Mouse (Mus musculus): ENCODE results near the gene Mcemp1.

Gene Mcemp1

GRCm38 (mm10) chr8:3665507-3665906 lies at the start of gene Mcemp1:
TSS of gene Mcemp1 (plus strand) at chr8:3665754.
- in situ Hi-C loops (cut with MboI, MseI): no loop called here

DNA sequence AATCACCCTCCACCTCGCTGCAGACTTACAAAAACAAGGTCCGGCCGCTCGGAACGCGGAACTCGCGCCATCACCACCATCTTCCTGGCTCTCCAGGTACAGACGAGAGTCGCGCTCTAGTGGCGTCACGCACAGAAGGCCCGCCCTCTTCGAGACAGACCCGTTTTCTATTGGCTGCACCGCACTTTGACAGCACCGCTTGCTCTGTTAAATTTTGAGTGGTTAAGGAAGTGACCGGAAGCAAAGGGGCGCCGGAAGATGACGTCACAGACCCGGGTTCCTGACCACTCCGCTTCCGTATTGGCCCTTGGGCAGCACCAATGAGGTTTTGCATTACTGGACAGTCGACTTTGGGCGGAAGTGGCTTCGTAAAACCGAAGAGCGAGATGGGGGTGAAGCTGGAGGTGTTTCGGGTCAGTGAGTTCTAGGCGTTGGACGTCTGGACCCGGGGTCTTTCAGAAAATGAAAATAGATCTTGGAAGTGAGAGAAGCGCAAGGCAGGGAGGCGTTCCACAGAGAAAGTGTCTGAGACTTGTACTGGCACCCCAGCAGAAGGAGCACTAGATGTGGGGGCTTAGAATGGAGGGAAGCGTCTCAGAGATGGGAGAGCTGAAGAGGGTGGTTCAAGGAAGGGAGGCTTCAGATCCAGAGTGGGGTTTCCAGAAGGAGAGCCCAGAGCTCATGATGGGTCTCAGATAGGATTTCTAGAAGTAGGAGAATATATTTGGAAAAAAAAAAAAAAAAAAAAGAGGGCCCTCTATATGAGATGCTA lies 44.2 kb upstream of the Mcemp1 start, which contains the start of the genes Xab2 and Pet100:
TSS of gene Xab2 (minus strand) at position 118 of the 772 bp plus-strand sequence.
TSS of gene Pet100 (plus strand) at position 350 of the 772 bp plus-strand sequence.
- in situ Hi-C loops (cut with MboI, MseI): loop anchor here (5.0 kb wide), 1 partner anchor 51 kb away; the partner anchor contains the start of gene Fcor

- in situ Hi-C loops (cut with MboI, MseI): loop anchor here (5.0 kb wide), 1 partner anchor 50 kb away; the partner anchor contains the start of gene Fcor
These were observed 43.4 kb upstream of the Mcemp1 start for GRCm38 (mm10) chr8:3622119-3622518.

GRCm38 (mm10) chr8:3625445-3625844 lies 40.1 kb upstream of the Mcemp1 start, which contains the start of gene Pcp2:
TSS of gene Pcp2 (minus strand) at chr8:3625545.
- in situ Hi-C loops (cut with MboI, MseI): no loop called here

DNA sequence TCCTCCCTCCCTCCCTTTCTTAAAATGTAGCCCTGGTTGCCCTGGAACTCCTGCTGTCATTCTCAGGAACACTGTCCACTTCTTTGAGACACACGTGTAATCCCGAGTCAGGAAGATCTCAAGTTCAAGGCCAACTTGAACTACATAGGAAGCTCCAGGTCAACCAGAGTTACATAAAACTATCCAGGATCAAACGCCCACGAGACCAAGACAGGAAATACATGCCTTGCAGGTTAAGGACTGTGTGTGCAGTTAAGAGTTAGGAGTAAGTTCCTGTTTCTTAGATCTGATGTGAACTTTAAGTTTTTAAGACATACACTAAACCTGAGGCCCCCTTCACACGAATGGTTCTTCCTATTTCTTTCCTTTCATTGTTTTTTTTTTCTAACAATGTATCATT lies 38.6 kb upstream of the Mcemp1 start:
- in situ Hi-C loops (cut with MboI, MseI): no loop called here

- in situ Hi-C loops (cut with MboI, MseI): no loop called here
These were observed 37.5 kb upstream of the Mcemp1 start for GRCm38 (mm10) chr8:3628014-3628413.

- in situ Hi-C loops (cut with MboI, MseI): loop anchor here (5.0 kb wide), 1 partner anchor 1046 kb away; no protein-coding TSS in a partner anchor
These were observed 34.7 kb upstream of the Mcemp1 start, which contains the start of gene Stxbp2 for GRCm38 (mm10) chr8:3630647-3631477. TSS of gene Stxbp2 (plus strand) at chr8:3630955.

GRCm38 (mm10) chr8:3631478-3631875 lies 34.1 kb upstream of the Mcemp1 start:
- in situ Hi-C loops (cut with MboI, MseI): loop anchor here (5.0 kb wide), 1 partner anchor 1046 kb away; no protein-coding TSS in a partner anchor

GRCm38 (mm10) chr8:3645804-3646203 lies 19.8 kb upstream of the Mcemp1 start:
- in situ Hi-C loops (cut with MboI, MseI): no loop called here

DNA sequence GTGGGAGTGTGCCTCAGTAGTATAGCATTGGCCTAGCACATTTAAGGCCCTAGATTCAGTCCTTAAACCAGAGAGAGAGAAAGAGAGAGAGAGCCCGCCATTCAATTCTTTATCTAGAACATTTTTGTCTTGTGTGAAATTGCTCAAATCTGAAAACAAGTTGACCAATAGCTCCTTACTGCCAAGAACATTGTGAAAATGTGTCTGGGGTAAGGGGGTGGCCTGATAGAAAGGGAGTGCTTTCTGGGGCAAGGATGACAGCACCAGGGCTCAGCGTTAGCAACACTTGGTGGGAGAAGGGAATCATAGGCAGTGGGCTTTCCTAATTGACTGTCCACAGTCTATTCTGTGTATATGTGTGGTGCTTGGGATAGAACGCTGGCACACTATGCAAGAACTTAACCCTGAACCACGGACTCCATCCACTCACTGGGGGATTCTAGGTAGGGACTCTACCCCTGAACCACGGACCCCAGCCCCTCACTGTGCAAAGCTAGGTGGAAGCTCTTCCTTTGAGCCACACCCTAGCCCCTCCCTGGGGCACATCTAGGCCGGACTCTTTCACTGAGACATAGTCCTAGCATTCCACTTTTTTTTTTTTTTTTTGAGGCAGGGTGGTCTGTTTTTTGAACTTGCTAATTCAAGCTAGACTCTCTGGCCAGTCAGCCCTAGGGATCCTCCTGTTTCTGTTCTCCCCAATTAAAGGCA lies 18.6 kb upstream of the Mcemp1 start:
- in situ Hi-C loops (cut with MboI, MseI): no loop called here

DNA sequence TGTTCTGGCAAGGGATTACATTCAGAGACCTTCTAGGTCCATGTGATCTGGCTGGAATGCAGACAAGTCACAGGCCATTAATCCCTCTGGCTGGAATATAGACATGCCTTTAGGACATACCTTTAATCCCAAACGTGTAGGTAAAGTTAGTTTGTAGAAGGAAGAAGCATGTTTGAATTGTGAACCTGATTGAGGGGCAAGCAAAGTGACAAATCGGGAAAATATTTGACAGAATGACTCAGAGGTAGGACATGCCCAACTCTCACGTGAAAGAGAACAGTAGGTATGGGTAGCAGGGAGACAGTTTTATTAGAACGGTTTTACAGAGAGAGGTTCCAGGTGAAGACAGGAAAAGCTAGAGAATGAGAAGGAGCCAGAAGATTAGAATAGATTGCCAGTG lies 18.0 kb upstream of the Mcemp1 start:
- in situ Hi-C loops (cut with MboI, MseI): no loop called here

GRCm38 (mm10) chr8:3648268-3648667 lies 17.3 kb upstream of the Mcemp1 start:
- in situ Hi-C loops (cut with MboI, MseI): no loop called here

- in situ Hi-C loops (cut with MboI, MseI): no loop called here
These were observed 16.6 kb upstream of the Mcemp1 start for GRCm38 (mm10) chr8:3648990-3649389.

- in situ Hi-C loops (cut with MboI, MseI): no loop called here
These were observed 12.7 kb upstream of the Mcemp1 start for GRCm38 (mm10) chr8:3652845-3653244.

- in situ Hi-C loops (cut with MboI, MseI): no loop called here
These were observed 10.6 kb upstream of the Mcemp1 start for GRCm38 (mm10) chr8:3654726-3655508.

GRCm38 (mm10) chr8:3655526-3655925 lies 10.0 kb upstream of the Mcemp1 start, which contains the start of gene Retn:
TSS of gene Retn (plus strand) at chr8:3655770.
- in situ Hi-C loops (cut with MboI, MseI): no loop called here

GRCm38 (mm10) chr8:3656725-3657381 lies 8.7 kb upstream of the Mcemp1 start:
- in situ Hi-C loops (cut with MboI, MseI): no loop called here

DNA sequence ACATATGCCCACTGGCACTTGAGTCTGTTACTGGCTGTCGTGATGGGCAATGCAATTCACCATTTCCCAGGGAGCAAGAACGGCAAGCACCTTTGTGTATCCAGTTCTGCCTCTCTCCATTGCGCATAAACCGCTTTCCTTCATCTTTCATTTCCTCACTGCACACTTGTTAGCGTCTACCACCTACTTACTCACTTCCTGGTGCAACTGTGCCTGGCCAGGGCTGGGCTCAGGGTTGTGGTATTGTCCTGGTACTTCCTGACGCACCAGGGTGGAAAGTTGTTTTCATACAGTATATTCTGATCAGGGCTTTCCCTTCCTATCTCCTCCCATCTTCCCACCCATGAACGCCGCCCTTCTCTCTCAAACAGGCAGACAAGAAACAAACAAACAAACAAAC lies 4.7 kb upstream of the Mcemp1 start:
- in situ Hi-C loops (cut with MboI, MseI): no loop called here

DNA sequence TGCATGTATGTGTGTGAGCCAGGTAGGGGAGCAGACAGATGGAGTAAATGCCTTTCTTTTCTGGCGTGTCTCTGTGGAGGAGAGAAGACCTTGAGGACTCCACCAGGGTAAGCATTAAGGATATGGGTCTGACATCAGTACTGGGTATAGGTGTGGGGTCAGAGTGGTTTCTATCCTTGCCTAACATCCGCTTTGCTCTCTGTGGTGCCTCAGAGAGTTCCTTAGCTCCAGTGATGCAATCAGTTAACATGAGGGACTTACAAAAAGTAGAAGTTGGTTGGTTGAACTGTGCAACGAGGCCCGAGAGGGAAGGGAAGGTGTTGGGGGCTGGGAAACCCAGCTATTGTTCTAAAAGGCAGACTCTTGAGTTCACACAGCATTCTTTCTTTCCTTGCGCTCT lies 1.1 kb upstream of the Mcemp1 start:
- in situ Hi-C loops (cut with MboI, MseI): no loop called here

GRCm38 (mm10) chr8:3670388-3670787 lies 4.8 kb downstream of the Mcemp1 start:
- in situ Hi-C loops (cut with MboI, MseI): loop anchor here (5.0 to 10.0 kb wide), 2 partner anchors 48 to 654 kb away; partner anchors contain the start of genes Ccl25, Elavl1, Pet100 and Xab2

Data from regulatory T cell (primary cell).